Mouse (Mus musculus): Measurements from ENCODE around the gene Ptprm.

- TF ChIP-seq CTCF (IDR thresholded peaks at IDR 0.05; ENCODE audit: control insufficient read depth, insufficient read depth, insufficient replicate concordance, low read depth, low read length) (no peak), POLR2A (IDR thresholded peaks at IDR 0.05; ENCODE audit: control insufficient read depth, low read depth, low read length) (no peak)
Observed at GRCm38 (mm10) chr17:67354451-67355011, at the start of gene Ptprm.
